Mouse (Mus musculus): Measurements from ENCODE around the gene Alox12b.

DNA sequence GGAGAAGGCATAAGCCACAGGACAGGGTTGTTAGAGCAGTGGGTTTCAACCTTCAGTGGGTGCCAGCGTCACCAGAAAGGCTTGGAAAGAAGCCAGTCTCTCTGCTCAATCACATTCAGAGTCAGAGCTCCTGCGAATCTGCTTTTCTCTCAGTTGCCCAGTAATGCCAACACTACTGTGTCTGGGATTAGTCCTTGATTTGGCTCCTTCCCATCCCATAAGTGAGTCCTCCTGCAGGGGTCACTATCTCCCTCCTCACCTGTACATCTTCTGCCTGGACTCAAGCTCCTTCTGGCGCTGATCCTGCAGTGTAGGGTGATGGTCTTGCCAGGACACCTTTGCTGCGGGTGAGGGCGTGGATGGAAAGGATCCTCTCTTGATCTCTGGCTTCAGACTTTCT, 40.0 kb downstream of the Alox12b start:
- TF ChIP-seq CTCF (IDR thresholded peaks at IDR 0.05; ENCODE audit: borderline replicate concordance, insufficient read depth, low read depth, low read length) (peak; percentile 58), POLR2A (IDR thresholded peaks at IDR 0.05; ENCODE audit: borderline replicate concordance, insufficient read depth, low read length) (no peak)

Measured in cerebellum, adult 2 months (tissue).